Mouse (Mus musculus): Measurements from ENCODE around the gene Xcl1.
"Not testable (repeated sequence)": the region's sequence is repeated elsewhere in the genome, so short reads cannot be mapped to it uniquely, and the experiment has no call there.

Gene Xcl1

GRCm38 (mm10) chr1:164935477-164936044 lies at the start of gene Xcl1:
TSS of gene Xcl1 (minus strand) at chr1:164935527.
- DNase-seq (ENCODE audit: low read depth) = no peak

- not testable (repeated sequence) for DNase-seq (ENCODE audit: low read depth)
Observed at GRCm38 (mm10) chr1:164984681-164985080, 49.4 kb upstream of the Xcl1 start.

- no peak for DNase-seq (ENCODE audit: low read depth)
Observed at GRCm38 (mm10) chr1:164977351-164977750, 42.0 kb upstream of the Xcl1 start.

- DNase-seq (ENCODE audit: low read depth) = no peak
Observed at GRCm38 (mm10) chr1:164975729-164976128, 40.4 kb upstream of the Xcl1 start.

- DNase-seq (ENCODE audit: low read depth) = no peak
Observed at GRCm38 (mm10) chr1:164975276-164975675, 39.9 kb upstream of the Xcl1 start.

- DNase-seq (ENCODE audit: low read depth) = no peak
Observed at GRCm38 (mm10) chr1:164973790-164974189, 38.5 kb upstream of the Xcl1 start.

- DNase-seq (ENCODE audit: low read depth) = no peak
Observed at GRCm38 (mm10) chr1:164973341-164973740, 38.0 kb upstream of the Xcl1 start.

GRCm38 (mm10) chr1:164972744-164973143 lies 37.4 kb upstream of the Xcl1 start:
- DNase-seq (ENCODE audit: low read depth) = no peak

GRCm38 (mm10) chr1:164966095-164966698 lies 30.9 kb upstream of the Xcl1 start:
- DNase-seq (ENCODE audit: low read depth) = no peak

- DNase-seq (ENCODE audit: low read depth) = no peak
Observed at GRCm38 (mm10) chr1:164960610-164961009, 25.3 kb upstream of the Xcl1 start.

- no peak for DNase-seq (ENCODE audit: low read depth)
Observed at GRCm38 (mm10) chr1:164959787-164960385, 24.6 kb upstream of the Xcl1 start.

GRCm38 (mm10) chr1:164959160-164959559 lies 23.8 kb upstream of the Xcl1 start:
- DNase-seq (ENCODE audit: low read depth) = no peak

- DNase-seq (ENCODE audit: low read depth) = no peak
Observed at GRCm38 (mm10) chr1:164957974-164958373, 22.6 kb upstream of the Xcl1 start.

GRCm38 (mm10) chr1:164956725-164957399 lies 21.5 kb upstream of the Xcl1 start:
- DNase-seq (ENCODE audit: low read depth) = no peak

- no peak for DNase-seq (ENCODE audit: low read depth)
Observed at GRCm38 (mm10) chr1:164955452-164956196, 20.3 kb upstream of the Xcl1 start.

- DNase-seq (ENCODE audit: low read depth) = no peak
Observed at GRCm38 (mm10) chr1:164953574-164953973, 18.2 kb upstream of the Xcl1 start.

GRCm38 (mm10) chr1:164936060-164936459 lies 733 bp upstream of the Xcl1 start:
- DNase-seq (ENCODE audit: low read depth) = no peak

GRCm38 (mm10) chr1:164933441-164934188 lies 1.7 kb downstream of the Xcl1 start:
- DNase-seq (ENCODE audit: low read depth) = no peak

GRCm38 (mm10) chr1:164931135-164931534 lies 4.2 kb downstream of the Xcl1 start:
- DNase-seq (ENCODE audit: low read depth) = no peak

- no peak for DNase-seq (ENCODE audit: low read depth)
Observed at GRCm38 (mm10) chr1:164930006-164930405, 5.3 kb downstream of the Xcl1 start.

GRCm38 (mm10) chr1:164926534-164927160 lies 8.7 kb downstream of the Xcl1 start:
- DNase-seq (ENCODE audit: low read depth) = no peak
